Mouse (Mus musculus) left cerebral cortex, postnatal 25 days (tissue): ENCODE data around the gene Gm6525. TPM values are rescaled to one million over a fixed set of nuclear protein-coding genes. Genes with fewer than 3 reads are reported as not detected.

ENCODE experiments used
- DNase-seq, 2 experiments: peaks; one replicate each; pipeline ENCODE4 v3.0.0; 2022; ENCODE audit warnings: low spot score in 2 of 2, mixed read lengths in 1 of 2
- intact Hi-C: fragments of 180-260 bp; cut with DNase I; formaldehyde crosslinking; loops from one replicate; pipeline ENCODE4 v1.15.1; 2025
- total RNA-seq, 2 experiments: library from RNA; stranded (reverse); gene quantifications; 2 replicates each; pipeline ENCODE4 v1.2.3; 2021

Gene Gm6525
- total RNA-seq, 2 experiments from 2014 or later = not detected

GRCm38 (mm10) chr3:84205650-84206049 lies 31.7 kb downstream of the Gm6525 start:
- peak; percentile 58 to 82 for DNase-seq
- intact Hi-C loops = no loop called here

GRCm38 (mm10) chr3:84206106-84206505 lies 32.2 kb downstream of the Gm6525 start:
- intact Hi-C loops = no loop called here
- DNase-seq = no peak

- intact Hi-C loops = no loop called here
- peak in 1 of 2 experiments; percentile 75 for DNase-seq
These were observed 33.5 kb downstream of the Gm6525 start for GRCm38 (mm10) chr3:84207366-84207765.

- no peak for DNase-seq
- intact Hi-C loops = no loop called here
These were observed 34.6 kb downstream of the Gm6525 start for GRCm38 (mm10) chr3:84208475-84208874.

GRCm38 (mm10) chr3:84208917-84209513 lies 35.1 kb downstream of the Gm6525 start:
- no peak for DNase-seq
- intact Hi-C loops = no loop called here

GRCm38 (mm10) chr3:84211340-84211875 lies 37.5 kb downstream of the Gm6525 start:
- DNase-seq = no peak
- intact Hi-C loops = no loop called here

- DNase-seq = peak; percentile 61 to 70
- intact Hi-C loops = loop anchor here (2.0 kb wide), 1 partner anchor 24 kb away; no protein-coding TSS in a partner anchor
These were observed 40.6 kb downstream of the Gm6525 start for GRCm38 (mm10) chr3:84214501-84214900.

- DNase-seq = peak; percentile 40 to 42
- intact Hi-C loops = loop anchor here (2.0 kb wide), 1 partner anchor 24 kb away; no protein-coding TSS in a partner anchor
These were observed 41.3 kb downstream of the Gm6525 start for GRCm38 (mm10) chr3:84215253-84215652.

- peak in 1 of 2 experiments; percentile 27 for DNase-seq
- intact Hi-C loops = loop anchor here (2.0 kb wide), 1 partner anchor 25 kb away; no protein-coding TSS in a partner anchor
These were observed 41.9 kb downstream of the Gm6525 start for GRCm38 (mm10) chr3:84215743-84216360.

GRCm38 (mm10) chr3:84217118-84217960 lies 43.4 kb downstream of the Gm6525 start:
- DNase-seq = no peak
- intact Hi-C loops = no loop called here

- DNase-seq = no peak
- intact Hi-C loops = no loop called here
These were observed 44.1 kb downstream of the Gm6525 start for GRCm38 (mm10) chr3:84217961-84218351.

GRCm38 (mm10) chr3:84218498-84218897 lies 44.6 kb downstream of the Gm6525 start:
- intact Hi-C loops = no loop called here
- no peak for DNase-seq

- intact Hi-C loops = no loop called here
- no peak for DNase-seq
These were observed 45.3 kb downstream of the Gm6525 start for GRCm38 (mm10) chr3:84219166-84219710.

- DNase-seq = peak in 1 of 2 experiments; percentile 39
- intact Hi-C loops = loop anchor here (1.0 to 5.0 kb wide), 2 partner anchors 40 to 42 kb away; no protein-coding TSS in a partner anchor
These were observed 45.9 kb downstream of the Gm6525 start for GRCm38 (mm10) chr3:84219720-84220273.

GRCm38 (mm10) chr3:84220326-84220725 lies 46.4 kb downstream of the Gm6525 start:
- DNase-seq = peak in 1 of 2 experiments; percentile 37
- intact Hi-C loops = loop anchor here (1.0 to 5.0 kb wide), 2 partner anchors 39 to 43 kb away; no protein-coding TSS in a partner anchor

- peak; percentile 84 to 94 for DNase-seq
- intact Hi-C loops = loop anchor here (1.0 to 5.0 kb wide), 2 partner anchors 39 to 43 kb away; no protein-coding TSS in a partner anchor
These were observed 46.8 kb downstream of the Gm6525 start for GRCm38 (mm10) chr3:84220748-84221147.
